In genomic region chr5:65448941-65449340, GRCm38 (mm10) we compare ENCODE assay signal across 31 mouse cellular contexts. TPM values are rescaled to one million over a fixed set of nuclear protein-coding genes. Genes with fewer than 3 reads are reported as not detected.
"Had no signal": no experiment of that assay in that cellular context is flagged by ENCODE, and none has a peak within 500 bp of the region (broad histone marks: within the 10 kb centered on the region; RNA-seq: fewer than 3 reads in every experiment).

No protein-coding gene starts in this region.

- H3K9me3 ChIP-seq: embryonic facial prominence, embryonic 10.5 days; embryonic facial prominence, embryonic 12.5 days; embryonic facial prominence, embryonic 13.5 days; embryonic facial prominence, embryonic 15.5 days; forebrain, embryonic 10.5 days; forebrain, embryonic 12.5 days; forebrain, embryonic 13.5 days; forebrain, embryonic 15.5 days; heart, embryonic 10.5 days had no signal

- H3K27me3 ChIP-seq: embryonic facial prominence, embryonic 12.5 days; embryonic facial prominence, embryonic 13.5 days; embryonic facial prominence, embryonic 15.5 days; forebrain, embryonic 12.5 days; forebrain, embryonic 13.5 days; forebrain, embryonic 15.5 days had no signal

- H3K4me1 ChIP-seq: embryonic facial prominence, embryonic 12.5 days; embryonic facial prominence, embryonic 13.5 days; embryonic facial prominence, embryonic 15.5 days; forebrain, embryonic 10.5 days; forebrain, embryonic 12.5 days; forebrain, embryonic 13.5 days; forebrain, embryonic 15.5 days had no signal

- H3K27ac ChIP-seq: embryonic facial prominence, embryonic 10.5 days; embryonic facial prominence, embryonic 12.5 days; embryonic facial prominence, embryonic 13.5 days; embryonic facial prominence, embryonic 15.5 days; forebrain, embryonic 10.5 days; forebrain, embryonic 12.5 days; forebrain, embryonic 13.5 days; forebrain, embryonic 15.5 days; heart, adult 2 months; heart, embryonic 10.5 days had no signal

- H3K4me3 ChIP-seq: embryonic facial prominence, embryonic 10.5 days; embryonic facial prominence, embryonic 12.5 days; embryonic facial prominence, embryonic 13.5 days; embryonic facial prominence, embryonic 15.5 days; erythroblast, embryonic 14.5 days; forebrain, embryonic 10.5 days; forebrain, embryonic 12.5 days; forebrain, embryonic 13.5 days; forebrain, embryonic 15.5 days; heart, adult 2 months; heart, embryonic 10.5 days had no signal

- H3K4me2 ChIP-seq: embryonic facial prominence, embryonic 12.5 days; embryonic facial prominence, embryonic 13.5 days; embryonic facial prominence, embryonic 15.5 days; forebrain, embryonic 12.5 days; forebrain, embryonic 13.5 days; forebrain, embryonic 15.5 days had no signal

- ATAC-seq: forebrain, embryonic 13.5 days; forebrain, embryonic 14.5 days; forebrain, embryonic 15.5 days; forebrain, embryonic 16.5 days; forebrain, postnatal 0 days had no signal

- DNase-seq: cerebellum, adult 9-11 months; cerebellum, postnatal 36 days; embryo, embryonic 11 days; forebrain, postnatal 0 days; gastrocnemius, postnatal 10 days; gastrocnemius, postnatal 25 days; gastrocnemius, postnatal 36 days; heart, adult 11 months; heart, adult 18-20 months; heart, adult 2 months had no signal

- H3K36me3 ChIP-seq: embryonic facial prominence, embryonic 10.5 days had no signal

- H3K9ac ChIP-seq: embryonic facial prominence, embryonic 12.5 days; embryonic facial prominence, embryonic 13.5 days; embryonic facial prominence, embryonic 15.5 days; forebrain, embryonic 12.5 days; forebrain, embryonic 13.5 days; forebrain, embryonic 15.5 days; forebrain, postnatal 0 days had no signal

RNA-seq across cellular contexts. Expression of gene Gm43552, which starts 43.7 kb away (rescaled TPM):
- total RNA-seq: common myeloid progenitor, adult 5-6 weeks; forebrain, postnatal 0 days; gastrocnemius, adult 18-20 months; gastrocnemius, postnatal 36 days; granulocyte monocyte progenitor cell, adult 5-6 weeks; heart, adult 2 months had no signal
- polyA plus RNA-seq: cortical plate, adult 2 months; embryonic facial prominence, embryonic 10.5 days; embryonic facial prominence, embryonic 11.5 days; embryonic facial prominence, embryonic 12.5 days; embryonic facial prominence, embryonic 13.5 days; embryonic facial prominence, embryonic 14.5 days; erythroblast, embryonic 14.5 days; forebrain, embryonic 10.5 days; forebrain, embryonic 11.5 days; forebrain, embryonic 12.5 days; forebrain, embryonic 13.5 days; forebrain, embryonic 14.5 days; forebrain, embryonic 15.5 days; forebrain, embryonic 16.5 days; forebrain, postnatal 0 days; frontal cortex, adult 2 months; gonadal fat pad, adult 2 months; heart, adult 2 months; heart, embryonic 10.5 days had no signal
